Mouse (Mus musculus) lung, postnatal 0 days (tissue): ENCODE results near the gene Pramef8. TPM values are rescaled to one million over a fixed set of nuclear protein-coding genes. Genes with fewer than 3 reads are reported as not detected.

Experiments used
- ATAC-seq: fragments of 200-750 bp; cut with Nextera tagmentation; 2 replicates; pipeline ENCODE4 v1.8.0; 2017; ENCODE audit warnings: moderate library complexity
- DNase-seq: peaks from one replicate; pipeline ENCODE4 v3.0.0-alpha.2; 2016; ENCODE audit warnings: low spot score
- H3K27ac ChIP-seq: fragments of 300-500 bp; sonication (generic); 2 replicates; pipeline ENCODE4 v1.5.1; 2014; ENCODE audit warnings: antibody characterized with exemption, mild to moderate bottlenecking, low read length, mixed read lengths
- H3K27me3 ChIP-seq: fragments of 300-500 bp; sonication (generic); replicated peaks from 2 replicates; pipeline ENCODE4 v1.6.1; 2014; ENCODE audit warnings: low read length, mixed read lengths; ENCODE audit not compliant: insufficient read depth
- H3K36me3 ChIP-seq: fragments of 300-500 bp; sonication (generic); 2 replicates; pipeline ENCODE4 v1.6.1; 2014; ENCODE audit warnings: low read length, mixed read lengths; ENCODE audit not compliant: insufficient read depth
- H3K4me1 ChIP-seq: fragments of 300-500 bp; sonication (generic); 2 replicates; pipeline ENCODE4 v1.6.1; 2014; ENCODE audit warnings: antibody characterized with exemption, low read depth, low read length, mixed read lengths; ENCODE audit not compliant: insufficient read depth
- H3K4me2 ChIP-seq: fragments of 300-500 bp; sonication (generic); replicated peaks from 2 replicates; pipeline ENCODE4 v1.6.1; 2014; ENCODE audit warnings: low read depth, mild to moderate bottlenecking, low read length, moderate library complexity, mixed read lengths
- H3K4me3 ChIP-seq: fragments of 300-500 bp; sonication (generic); 2 replicates; pipeline ENCODE4 v1.5.1; 2014; ENCODE audit warnings: low read depth, low read length
- H3K9ac ChIP-seq: fragments of 300-500 bp; sonication (generic); replicated peaks from 2 replicates; pipeline ENCODE4 v1.6.1; 2014; ENCODE audit warnings: low read depth, mild to moderate bottlenecking
- H3K9me3 ChIP-seq: fragments of 300-500 bp; sonication (generic); 2 replicates; pipeline ENCODE4 v1.6.1; 2016; ENCODE audit warnings: low read length, mixed read lengths
- CTCF ChIP-seq: IDR thresholded peaks from 2 replicates; pipeline ENCODE4 v1.5.1; 2016; ENCODE audit warnings: antibody characterized with exemption, mild to moderate bottlenecking
- EP300 ChIP-seq: IDR thresholded peaks from 2 replicates; pipeline ENCODE4 v1.6.1; 2016; ENCODE audit warnings: antibody characterized with exemption, mild to moderate bottlenecking, control low read depth
- WGBS: fragments of 180-500 bp; shearing (Covaris S2); extraction: QIAGEN DNeasy Blood & Tissue Kit; methylation state at CpG from one replicate; pipeline ENCODE4 v1.1.7; 2014; 5-methylcytosine and 5-hydroxymethylcytosine counted together
- polyA plus RNA-seq: library from polyadenylated mRNA; unstranded; fragments of >200 nt; fragmentation: Nextera tagmentation; extraction: Ambion mirVana; gene quantifications from 2 replicates; pipeline ENCODE4 v1.2.1, GENCODE M21; 2015

Pramef8 gene
- polyA plus RNA-seq, result 9.2 and 10.2 TPM in 2 replicates

DNA sequence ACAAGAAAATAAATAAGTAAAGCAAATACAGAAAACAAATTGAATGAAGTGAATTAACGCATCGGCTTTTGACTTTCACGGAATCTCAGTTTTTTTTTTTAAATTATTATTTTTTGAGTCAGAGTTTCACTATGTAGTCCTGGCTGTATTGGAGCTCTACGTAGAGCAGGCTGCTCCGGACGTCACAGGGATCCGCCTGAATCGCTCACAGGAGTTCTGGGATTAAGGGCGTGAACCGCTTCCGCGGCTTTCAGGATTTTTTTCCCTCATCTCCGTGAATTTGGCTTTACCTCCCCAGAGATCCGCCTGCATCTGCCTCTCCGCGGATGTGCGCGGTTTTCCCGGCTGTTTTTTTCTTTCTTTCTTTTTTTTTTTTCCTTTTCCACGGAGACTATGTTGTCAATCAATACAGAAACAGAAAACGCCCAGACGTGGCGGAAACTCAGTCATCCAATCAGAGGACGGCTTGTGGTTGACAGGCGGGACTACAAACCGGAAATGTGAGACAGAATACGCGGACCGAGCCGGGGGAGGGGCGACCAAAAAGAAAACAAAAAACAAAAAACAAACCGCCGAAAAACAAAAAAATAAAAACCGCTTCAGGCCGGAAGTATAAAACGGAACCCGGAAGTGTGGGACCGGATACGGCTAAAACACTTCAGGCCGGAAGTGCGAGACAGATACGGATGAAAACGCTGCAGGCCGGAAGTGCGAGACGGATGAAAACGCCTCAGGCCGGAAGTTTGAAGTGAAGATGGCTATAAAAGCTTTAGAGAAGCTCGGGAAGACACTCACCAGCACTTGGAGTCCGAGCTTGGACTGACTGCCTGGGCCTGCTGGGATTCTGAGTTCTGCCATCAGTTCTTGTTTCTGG lies at the start of gene Pramef8:
TSS of gene Pramef8 (plus strand) at position 208 of the 874 bp plus-strand sequence.
- H3K9me3 ChIP-seq, result no peaks in the 10 kb centered on the region
- TF ChIP-seq EP300 (peak; percentile 73), CTCF (no peak)
- peak; percentile 97 for ATAC-seq
- peak within 1 kb of the TSS; percentile 53 for H3K4me2 ChIP-seq
- peak within 1 kb of the TSS; percentile 62 for H3K9ac ChIP-seq
- under 1% methylated on average over 50 of the region's 50 CpGs for WGBS
- H3K27ac ChIP-seq, result peak within 1 kb of the TSS; percentile 90
- peaks cover 18% of the 10 kb centered on the region for H3K36me3 ChIP-seq
- peaks cover 5% of the 10 kb centered on the region; the same call in 1 of the 2 replicates for H3K4me1 ChIP-seq
- peak; percentile 97 for DNase-seq
- peak within 1 kb of the TSS; percentile 65 for H3K4me3 ChIP-seq
- H3K27me3 ChIP-seq, result no peaks in the 10 kb centered on the region

DNA sequence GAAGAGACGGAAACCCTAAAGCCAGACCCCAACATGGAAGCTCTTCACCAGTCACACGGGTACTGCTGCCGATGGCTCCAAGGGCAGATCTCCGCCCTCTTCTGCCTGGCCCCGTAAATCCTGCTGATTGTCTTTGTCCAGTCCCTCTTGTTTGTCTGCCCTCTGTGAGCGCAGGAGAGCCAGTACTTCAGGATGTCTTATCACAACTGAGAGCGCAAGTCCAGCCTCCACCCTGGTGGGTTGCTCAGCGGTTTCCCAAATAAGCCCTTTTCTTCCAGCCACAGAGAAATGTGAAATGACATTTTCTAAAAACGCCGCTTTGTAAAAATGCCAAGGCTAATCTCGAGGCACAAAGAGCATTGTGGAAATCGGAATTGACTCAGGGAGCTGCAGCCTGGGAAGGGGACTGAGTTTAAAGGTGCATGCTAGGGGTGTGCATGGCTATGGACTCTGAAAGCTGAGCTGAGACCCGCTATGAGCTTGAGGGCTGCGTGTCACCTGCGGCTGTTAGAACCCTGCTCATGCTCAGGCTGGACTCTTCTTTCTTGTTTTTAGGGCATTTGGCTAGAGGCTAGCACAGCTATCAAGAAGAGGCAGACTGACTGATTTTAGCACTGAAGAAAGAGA lies 45.7 kb upstream of the Pramef8 start:
- no peak overlapping the region for H3K4me2 ChIP-seq
- no peak overlapping the region for H3K9ac ChIP-seq
- H3K4me1 ChIP-seq, result no peaks in the 10 kb centered on the region
- TF ChIP-seq CTCF, result no peak
- TF ChIP-seq EP300, result no peak
- DNase-seq, result no peak
- no peaks in the 10 kb centered on the region for H3K27me3 ChIP-seq
- no peak overlapping the region for H3K4me3 ChIP-seq
- no peaks in the 10 kb centered on the region for H3K9me3 ChIP-seq
- H3K36me3 ChIP-seq, result no peaks in the 10 kb centered on the region
- H3K27ac ChIP-seq, result no peak overlapping the region
- no peak for ATAC-seq
- WGBS, result 37% methylated on average over 15 of the region's 15 CpGs

DNA sequence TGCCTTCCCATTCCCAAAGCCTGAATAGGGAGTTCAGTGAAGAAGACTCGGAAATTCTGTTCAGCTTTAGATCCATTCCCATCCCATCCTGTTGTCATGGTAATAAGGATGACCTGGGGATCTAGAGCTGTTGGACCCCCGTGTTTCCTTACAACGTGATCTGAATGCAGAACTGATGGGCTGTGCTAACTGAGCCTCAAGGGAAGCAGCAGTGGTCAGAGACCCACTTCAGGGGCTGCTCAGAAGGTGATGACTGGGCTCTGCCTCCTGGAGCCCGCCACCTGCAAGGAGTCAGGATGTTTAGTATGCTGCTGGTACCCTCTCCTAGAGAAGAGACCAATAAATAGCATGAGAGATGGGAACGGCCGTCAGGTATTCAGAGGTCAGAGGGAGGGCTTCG lies 32.7 kb upstream of the Pramef8 start:
- no peak overlapping the region for H3K27ac ChIP-seq
- H3K27me3 ChIP-seq, result no peaks in the 10 kb centered on the region
- TF ChIP-seq EP300 (no peak), CTCF (no peak)
- no peak overlapping the region for H3K4me2 ChIP-seq
- H3K9me3 ChIP-seq, result no peaks in the 10 kb centered on the region
- 35% methylated on average over 7 of the region's 7 CpGs for WGBS
- H3K9ac ChIP-seq, result no peak overlapping the region
- DNase-seq (no peak), ATAC-seq (no peak)
- no peak overlapping the region for H3K4me3 ChIP-seq
- no peaks in the 10 kb centered on the region for H3K4me1 ChIP-seq
- H3K36me3 ChIP-seq, result no peaks in the 10 kb centered on the region

DNA sequence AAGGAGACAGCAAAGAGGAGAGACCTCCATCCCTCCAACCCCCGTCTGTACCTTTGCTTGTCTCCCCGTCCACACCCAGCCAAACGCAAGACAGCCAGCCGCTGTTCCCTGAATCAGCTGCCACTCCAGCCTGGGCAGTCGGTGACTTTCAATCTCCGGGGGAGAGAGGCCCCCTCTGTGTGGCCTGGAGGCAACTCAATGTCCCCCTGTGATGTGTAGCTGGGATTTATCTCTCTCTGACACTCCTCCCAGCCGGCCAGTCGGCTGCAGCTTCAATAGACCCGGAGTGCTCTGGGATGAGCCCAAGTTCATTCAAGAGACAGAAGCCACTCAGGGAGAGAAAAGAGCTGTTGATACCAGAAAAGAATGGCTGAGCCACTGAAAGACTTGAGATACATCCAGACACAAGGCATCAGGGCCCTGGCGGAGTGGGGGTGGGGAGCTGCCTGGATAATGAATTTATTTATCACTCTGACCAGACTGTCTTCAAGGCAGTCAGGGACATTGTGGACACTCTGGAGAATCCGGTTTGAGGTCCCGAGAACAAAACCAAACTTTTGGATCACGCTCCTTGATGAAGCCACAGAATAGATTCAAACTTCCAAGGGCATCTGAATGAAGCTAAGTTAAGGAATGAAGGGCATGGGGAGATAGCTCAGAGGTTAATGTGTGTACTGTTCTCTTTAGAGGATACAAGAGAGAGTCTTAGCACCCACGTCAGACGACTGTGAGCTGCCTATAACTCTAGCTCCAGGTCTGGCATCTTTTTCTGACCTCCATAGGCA lies 32.1 kb upstream of the Pramef8 start:
- 26% methylated on average over 15 of the region's 15 CpGs for WGBS
- H3K9me3 ChIP-seq, result no peaks in the 10 kb centered on the region
- H3K36me3 ChIP-seq, result no peaks in the 10 kb centered on the region
- DNase-seq, result peak; percentile 5
- no peak overlapping the region for H3K9ac ChIP-seq
- H3K4me2 ChIP-seq, result no peak overlapping the region
- no peaks in the 10 kb centered on the region for H3K27me3 ChIP-seq
- no peak overlapping the region for H3K27ac ChIP-seq
- no peak for ATAC-seq
- no peaks in the 10 kb centered on the region for H3K4me1 ChIP-seq
- no peak overlapping the region for H3K4me3 ChIP-seq
- no peak for TF ChIP-seq CTCF
- TF ChIP-seq EP300, result no peak

DNA sequence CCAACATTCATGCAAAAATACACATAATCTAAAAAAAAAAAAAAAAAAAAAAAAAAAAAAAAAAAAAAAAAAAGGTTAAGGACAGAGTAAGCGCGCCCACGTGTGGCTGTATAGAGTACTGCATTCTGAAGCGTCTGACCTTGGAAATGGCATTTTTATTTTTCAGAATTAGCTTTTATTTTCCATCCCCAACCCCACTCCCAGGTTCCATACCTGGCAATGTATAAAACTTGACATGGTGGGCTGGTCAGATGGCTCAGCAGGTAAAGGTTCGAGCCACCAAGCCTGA lies 31.6 kb upstream of the Pramef8 start:
- Histone ChIP-seq H3K27ac (no peak overlapping the region), H3K27me3 (no peaks in the 10 kb centered on the region), H3K4me1 (no peaks in the 10 kb centered on the region), H3K9ac (no peak overlapping the region), H3K36me3 (no peaks in the 10 kb centered on the region), H3K4me2 (no peak overlapping the region), H3K4me3 (no peak overlapping the region), H3K9me3 (no peaks in the 10 kb centered on the region)
- TF ChIP-seq EP300 (no peak), CTCF (peak; percentile 71)
- DNase-seq (peak; percentile 41), ATAC-seq (no peak)
- 0% methylated on average over 5 of the region's 5 CpGs for WGBS

DNA sequence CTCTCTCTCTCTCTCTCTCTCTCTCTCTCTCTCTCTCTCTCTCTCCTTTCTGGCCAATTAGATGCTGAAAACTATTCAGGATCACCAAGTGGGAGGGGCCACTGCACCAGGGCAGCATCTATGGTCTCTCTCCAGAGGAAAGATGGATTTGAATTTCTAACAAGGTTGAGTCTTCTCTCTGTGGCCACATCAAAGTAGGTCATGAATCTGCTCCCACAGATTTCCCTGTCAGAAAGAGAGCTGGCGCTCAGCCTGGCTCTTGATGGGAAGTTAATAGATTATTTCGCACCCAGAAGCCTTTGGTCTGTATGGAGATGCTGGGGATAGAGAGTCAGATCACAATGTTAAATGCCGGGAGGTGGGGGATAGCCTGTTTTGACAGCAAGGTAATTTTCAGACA lies 30.1 kb upstream of the Pramef8 start:
- WGBS, result 70% methylated on average over 3 of the region's 3 CpGs
- Histone ChIP-seq H3K4me3 (no peak overlapping the region), H3K27ac (no peak overlapping the region), H3K9me3 (no peaks in the 10 kb centered on the region), H3K36me3 (no peaks in the 10 kb centered on the region), H3K4me2 (no peak overlapping the region), H3K27me3 (no peaks in the 10 kb centered on the region), H3K4me1 (no peaks in the 10 kb centered on the region), H3K9ac (no peak overlapping the region)
- DNase-seq (no peak), ATAC-seq (no peak)
- TF ChIP-seq EP300, result no peak
- TF ChIP-seq CTCF, result no peak
